Mouse (Mus musculus) spleen, adult 10 weeks (tissue): ENCODE measurements around the gene Lmo3. TPM values are rescaled to one million over a fixed set of nuclear protein-coding genes. Genes with fewer than 3 reads are reported as not detected.

Experiments used
- polyA plus RNA-seq: library from polyadenylated mRNA; stranded (reverse); fragments of 350-450 nt; fragmentation: Illumina TruSeq; extraction: RNeasy Lipid Tissue Mini Kit (QIAGEN cat#74804); gene quantifications from one replicate; pipeline ENCODE4 v1.2.3, GENCODE M21; 2015; ENCODE audit warnings: low replicate concordance; ENCODE audit not compliant: insufficient read depth

Gene Lmo3
- not detected for polyA plus RNA-seq

GRCm38 (mm10) chr6:138581734-138582505 lies at the start of gene Lmo3:
TSS of gene Lmo3 (minus strand) at chr6:138581968.

Other genes starting within 250 kb of the Lmo3 start
- gene Igbp1b, start 76.6 kb upstream of the Lmo3 start, polyA plus RNA-seq = not detected